Mouse (Mus musculus): Measurements from ENCODE around the gene Gm21750.
A peak's percentile ranks its signal among the peaks of the same experiment; 100 is the strongest.
"Not testable (repeated sequence)": the region's sequence is repeated elsewhere in the genome, so short reads cannot be mapped to it uniquely, and the experiment has no call there.

Gm21750 gene

GRCm38 (mm10) chr14:73660925-73661324, at the start of gene Gm21750:
TSS of gene Gm21750 (plus strand) at chr14:73661225.
- not testable (repeated sequence) for DNase-seq (ENCODE audit: extremely low spot score)

- DNase-seq (ENCODE audit: extremely low spot score) = not testable (repeated sequence)
Measured at GRCm38 (mm10) chr14:73614961-73615360, 46.1 kb upstream of the Gm21750 start.

GRCm38 (mm10) chr14:73620880-73621279, 40.1 kb upstream of the Gm21750 start:
- no peak for DNase-seq (ENCODE audit: extremely low spot score)

GRCm38 (mm10) chr14:73622988-73623387, 38.0 kb upstream of the Gm21750 start:
- DNase-seq (ENCODE audit: extremely low spot score) = no peak

- no peak for DNase-seq (ENCODE audit: extremely low spot score)
Measured at GRCm38 (mm10) chr14:73625469-73625868, 35.6 kb upstream of the Gm21750 start.

GRCm38 (mm10) chr14:73631511-73631910, 29.5 kb upstream of the Gm21750 start:
- no peak for DNase-seq (ENCODE audit: extremely low spot score)

- DNase-seq (ENCODE audit: extremely low spot score) = no peak
Measured at GRCm38 (mm10) chr14:73632648-73633263, 28.3 kb upstream of the Gm21750 start.

GRCm38 (mm10) chr14:73634356-73634755, 26.7 kb upstream of the Gm21750 start:
- DNase-seq (ENCODE audit: extremely low spot score) = no peak

- no peak for DNase-seq (ENCODE audit: extremely low spot score)
Measured at GRCm38 (mm10) chr14:73637460-73637859, 23.6 kb upstream of the Gm21750 start.

GRCm38 (mm10) chr14:73650179-73650578, 10.8 kb upstream of the Gm21750 start:
- no peak for DNase-seq (ENCODE audit: extremely low spot score)

GRCm38 (mm10) chr14:73670091-73670490, 9.1 kb downstream of the Gm21750 start:
- no peak for DNase-seq (ENCODE audit: extremely low spot score)

GRCm38 (mm10) chr14:73687726-73688125, 26.7 kb downstream of the Gm21750 start:
- DNase-seq (ENCODE audit: extremely low spot score) = no peak

- DNase-seq (ENCODE audit: extremely low spot score) = no peak
Measured at GRCm38 (mm10) chr14:73688427-73688826, 27.4 kb downstream of the Gm21750 start.

GRCm38 (mm10) chr14:73700256-73700655, 39.2 kb downstream of the Gm21750 start:
- DNase-seq (ENCODE audit: extremely low spot score) = peak; percentile 8

- DNase-seq (ENCODE audit: extremely low spot score) = no peak
Measured at GRCm38 (mm10) chr14:73709412-73710110, 48.5 kb downstream of the Gm21750 start.

Measured in embryo, embryonic 9.5 days (tissue).